Mouse (Mus musculus) erythroblast, adult 5-6 weeks (primary cell): ENCODE measurements around the gene Nkiras2. TPM values are rescaled to one million over a fixed set of nuclear protein-coding genes. Genes with fewer than 3 reads are reported as not detected.
"Not testable (repeated sequence)": the region's sequence is repeated elsewhere in the genome, so short reads cannot be mapped to it uniquely, and the experiment has no call there.

Source experiments
- ATAC-seq: replicated peaks from 2 replicates; pipeline ENCODE4 v1.8.0; 2016; ENCODE audit warnings: moderate number of reproducible peaks, mild to moderate bottlenecking, moderate TSS enrichment, inconsistent platforms; ENCODE audit not compliant: poor library complexity, low FRiP score, severe bottlenecking
- total RNA-seq, 2 experiments: library from RNA; stranded (forward) in 1 of 2; stranded (reverse) in 1 of 2; fragments of 150-400 nt in 1 of 2; fragments of 200-764, 138-1000 nt in 1 of 2; gene quantifications; 2 replicates each; pipeline versions ENCODE4 v1.2.3 to v1.2.4; 2015 to 2017; ENCODE audit warnings: low replicate concordance in 2 of 2

Gene Nkiras2
- total RNA-seq (2015; ENCODE audit: low replicate concordance): 10.2 and 18.2 TPM in 2 replicates
- total RNA-seq (2017; ENCODE audit: low replicate concordance): 7.3 and 11.2 TPM in 2 replicates

DNA sequence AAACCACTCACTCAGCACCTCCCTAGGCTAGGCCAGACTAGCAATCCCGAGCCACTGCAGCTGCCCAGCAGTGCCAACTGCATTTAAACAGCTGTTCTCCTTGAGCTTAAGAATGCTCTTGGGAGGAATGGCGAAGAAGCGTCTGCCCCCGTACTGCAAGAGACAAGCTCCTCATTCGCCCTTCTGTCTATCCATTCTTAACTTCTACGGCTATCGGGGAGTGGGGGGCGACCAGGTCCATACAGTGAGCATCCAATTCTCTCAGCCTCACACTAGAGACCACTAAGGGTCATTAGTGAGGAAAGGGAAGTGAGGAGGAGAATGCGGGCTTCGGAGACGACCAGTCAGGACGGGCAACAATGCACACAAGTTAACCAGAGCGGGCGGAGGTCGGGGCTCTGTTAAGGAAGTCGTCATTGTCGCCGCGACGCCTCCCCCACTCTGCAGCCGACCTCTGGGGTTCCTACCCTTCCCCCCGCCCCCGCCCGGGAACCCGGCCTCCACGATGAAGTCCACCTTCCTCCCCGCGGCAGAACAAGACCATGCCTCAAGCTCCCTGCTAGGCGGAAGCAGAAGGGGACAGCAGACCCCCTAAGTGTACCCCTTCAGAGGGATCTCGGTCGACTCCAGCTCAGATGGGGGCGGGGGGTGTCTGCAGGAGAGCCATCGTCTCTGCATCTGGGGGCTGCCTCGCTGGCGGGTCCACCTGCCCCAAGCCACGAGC, at the start of gene Nkiras2:
TSS of gene Nkiras2 (plus strand) at position 484 of the 724 bp plus-strand sequence.
- ATAC-seq: peak; percentile 21

DNA sequence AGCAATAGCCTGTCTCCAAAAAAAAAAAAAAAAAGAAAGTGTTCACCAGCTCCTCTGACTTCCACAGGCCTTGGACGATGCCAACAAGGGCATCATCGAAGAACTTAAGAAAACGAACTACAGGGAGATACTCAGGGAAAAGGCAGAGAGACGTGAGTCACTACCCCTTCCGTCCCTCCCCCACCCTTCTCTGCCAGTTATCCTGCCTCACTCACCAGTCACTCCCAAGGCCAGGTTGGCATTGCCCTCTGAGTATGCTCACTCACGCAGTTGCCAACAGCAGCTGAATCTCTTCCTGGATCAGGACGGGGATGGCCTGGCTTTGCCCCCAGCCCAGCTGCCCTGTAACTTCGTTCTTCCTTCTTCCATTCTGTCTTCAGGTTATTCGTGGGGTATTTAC, 49.3 kb upstream of the Nkiras2 start:
- no peak for ATAC-seq

DNA sequence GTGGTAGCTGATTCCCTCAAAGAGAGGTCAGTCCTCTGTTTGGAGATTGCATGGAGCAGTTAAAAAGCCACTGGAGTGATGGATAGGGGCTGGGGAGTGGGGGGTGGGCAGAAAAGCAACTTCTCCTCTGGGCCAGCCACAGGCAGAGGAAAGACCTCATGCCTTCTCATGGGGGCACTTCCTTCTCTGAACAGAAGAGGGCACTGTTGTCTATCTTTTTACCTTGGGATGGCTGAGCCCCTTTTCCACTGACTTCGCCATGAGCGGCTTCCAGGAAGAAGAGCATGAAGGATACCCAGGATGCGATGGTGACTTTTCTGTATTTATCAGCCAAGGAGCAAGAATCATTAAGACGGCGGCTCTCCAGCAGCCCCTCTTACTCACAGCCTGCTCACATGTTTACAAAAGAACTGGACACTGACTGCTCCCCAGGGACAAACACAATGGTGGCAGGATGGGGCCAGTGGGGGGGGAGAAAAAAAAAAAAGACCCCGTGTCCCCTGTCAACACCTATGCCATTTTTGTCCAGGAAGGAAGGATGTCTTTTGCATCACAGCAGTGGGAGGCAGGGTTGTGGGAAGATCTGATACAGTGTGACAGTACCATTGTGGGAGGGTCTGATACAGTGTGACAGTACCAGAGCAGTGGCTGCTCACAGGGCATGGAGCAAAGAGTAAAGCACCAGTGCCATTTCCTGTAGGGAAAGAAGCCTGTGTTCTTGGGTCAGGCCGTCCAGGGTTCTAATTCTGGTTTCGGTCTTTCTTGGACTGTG, 48.4 kb upstream of the Nkiras2 start:
- peak; percentile 75 for ATAC-seq

DNA sequence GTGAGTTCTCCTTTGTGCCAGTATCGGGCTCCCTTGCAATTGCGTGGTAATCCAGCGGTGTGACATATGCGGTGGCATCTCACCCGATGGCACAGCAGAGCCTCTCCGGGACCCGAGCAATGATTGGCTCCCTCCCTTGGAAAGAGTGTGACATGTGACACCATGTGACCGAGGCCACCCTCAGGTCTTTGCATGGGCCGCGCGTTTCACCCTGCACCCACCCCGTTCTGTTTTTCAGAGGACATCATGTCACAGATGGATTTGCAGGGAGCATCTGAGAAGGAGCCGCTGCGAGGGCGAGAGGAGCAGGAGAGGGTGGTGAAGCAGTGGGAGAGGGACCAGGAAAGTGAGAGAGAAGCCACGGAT, 47.9 kb upstream of the Nkiras2 start:
- ATAC-seq: 0 out of 2 replicates have a peak, but pooled peaks have one; percentile 11

DNA sequence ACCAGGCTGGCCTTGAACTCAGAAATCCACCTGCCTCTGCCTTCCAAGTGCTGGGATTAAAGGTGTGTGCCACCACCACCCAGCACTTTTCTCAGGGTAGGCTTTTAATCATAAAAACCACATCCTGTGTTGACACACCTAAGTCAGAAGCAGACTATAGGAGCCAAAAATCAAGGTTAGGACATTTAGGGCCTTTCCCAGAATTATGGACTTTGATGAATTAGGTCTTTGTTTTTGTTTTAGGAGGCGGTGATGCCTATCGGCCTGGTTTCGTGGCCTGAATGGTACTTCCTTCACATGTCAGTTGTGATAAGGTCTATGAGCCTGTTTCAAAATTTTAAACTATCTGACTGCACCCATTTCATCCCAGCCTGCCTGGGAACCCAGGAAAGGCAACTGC, 44.9 kb upstream of the Nkiras2 start:
- ATAC-seq: no peak

DNA sequence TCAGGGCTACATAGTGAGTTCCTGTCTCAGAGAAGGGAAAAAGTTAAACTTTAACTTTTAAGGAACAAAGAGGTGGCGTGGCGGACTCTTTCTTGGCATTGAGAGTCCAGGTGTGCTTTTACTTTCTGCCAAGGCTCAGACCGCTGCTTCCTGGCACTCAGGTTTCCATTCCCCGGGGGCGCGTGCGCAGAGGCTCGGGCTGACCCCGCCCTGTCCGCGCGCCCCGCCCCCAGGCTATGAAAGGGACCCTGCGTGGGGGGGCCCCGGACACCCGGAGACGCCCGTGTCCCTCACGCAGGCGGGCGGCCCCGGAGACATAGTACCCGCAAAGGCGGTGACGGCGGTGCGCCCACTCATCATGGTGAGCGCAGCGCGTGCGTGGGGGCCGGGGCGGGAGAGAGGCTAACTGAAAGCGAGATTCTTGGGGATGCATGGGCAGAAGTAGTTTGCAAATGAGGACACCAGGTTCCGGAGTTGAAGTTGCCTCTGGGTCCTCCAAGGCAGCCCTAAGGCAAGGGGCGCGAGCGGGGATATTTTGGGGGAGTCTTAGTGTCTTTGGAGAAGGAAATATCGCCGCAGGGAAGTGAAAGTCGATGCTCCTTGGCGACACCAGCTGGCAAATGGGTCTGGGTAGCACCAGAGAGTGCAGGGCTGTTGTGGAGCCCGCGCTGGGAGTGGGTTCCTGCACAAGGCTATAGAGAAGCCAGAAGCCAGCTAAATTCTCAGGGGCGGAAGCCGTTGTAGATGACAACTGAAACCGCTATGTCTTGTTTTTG, 44.1 kb upstream of the Nkiras2 start, which contains the start of gene Cnp:
TSS of gene Cnp (plus strand) at position 197 of the 776 bp plus-strand sequence.
- peak; percentile 47; the same call in 1 of the 2 replicates for ATAC-seq

DNA sequence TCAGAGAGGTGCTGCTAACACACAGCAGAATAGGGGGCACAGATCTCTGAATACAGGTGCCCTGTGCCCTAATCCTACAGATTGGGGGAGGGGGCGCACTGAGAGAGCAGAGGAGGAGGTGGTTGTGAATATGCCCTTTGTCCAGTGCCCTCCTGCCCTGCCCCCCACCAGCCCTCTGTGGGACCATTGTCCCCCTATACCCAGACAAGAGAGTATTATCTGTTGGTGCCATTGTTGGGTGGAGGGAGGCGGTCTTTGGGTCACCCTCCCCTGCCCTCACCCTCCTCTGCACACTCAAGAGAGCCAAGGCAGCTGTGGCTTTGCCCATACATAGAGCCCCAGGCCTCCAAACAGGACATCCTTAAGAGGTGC, 43.6 kb upstream of the Nkiras2 start:
- ATAC-seq: no peak

DNA sequence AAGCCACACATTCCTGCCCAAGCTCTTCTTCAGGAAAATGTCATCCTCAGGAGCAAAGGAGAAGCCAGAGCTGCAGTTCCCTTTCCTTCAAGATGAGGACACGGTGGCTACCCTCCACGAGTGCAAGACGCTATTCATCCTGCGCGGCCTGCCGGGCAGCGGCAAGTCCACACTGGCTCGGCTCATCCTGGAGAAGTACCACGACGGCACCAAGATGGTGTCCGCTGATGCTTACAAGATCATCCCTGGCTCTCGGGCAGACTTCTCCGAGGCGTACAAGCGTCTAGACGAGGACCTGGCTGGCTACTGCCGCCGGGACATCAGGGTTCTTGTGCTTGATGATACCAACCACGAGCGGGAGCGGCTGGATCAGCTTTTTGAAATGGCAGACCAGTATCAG, 42.8 kb upstream of the Nkiras2 start:
- no peak for ATAC-seq

DNA sequence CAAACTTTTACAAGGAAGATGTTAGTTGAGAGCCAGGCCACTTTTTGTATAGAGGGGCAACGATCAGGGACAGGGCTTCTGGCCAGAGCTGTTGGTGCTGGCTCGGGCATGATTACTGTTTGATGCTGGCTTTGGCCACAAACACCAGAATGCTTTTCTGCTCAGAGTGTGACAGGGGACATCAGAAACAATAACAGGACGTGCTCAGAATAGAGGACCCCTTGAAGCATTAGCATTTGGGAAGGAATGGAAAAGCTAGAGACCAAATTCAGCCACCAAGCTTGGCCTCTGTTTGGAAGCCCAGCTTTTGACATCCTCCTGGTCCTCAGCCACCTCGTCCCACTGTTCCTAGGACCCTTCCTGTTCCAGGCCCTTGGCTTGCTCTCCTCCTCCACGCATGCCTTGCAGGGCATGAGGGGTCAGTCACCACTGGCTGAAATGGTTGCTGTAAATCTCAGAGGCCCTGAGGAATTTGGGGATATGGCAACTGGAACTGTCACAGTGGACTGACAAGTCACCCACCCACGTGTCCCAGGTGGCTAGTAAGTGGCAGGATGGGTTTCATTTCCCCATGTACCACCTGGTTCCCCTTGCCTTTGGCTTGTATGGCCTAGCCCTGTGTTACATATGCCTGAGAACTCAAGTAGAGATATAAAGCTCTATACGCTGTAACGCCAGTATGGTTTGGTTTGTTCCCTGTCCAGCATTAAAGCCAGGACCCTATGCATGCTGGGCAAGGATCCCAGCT, 41.0 kb upstream of the Nkiras2 start:
- no peak for ATAC-seq

DNA sequence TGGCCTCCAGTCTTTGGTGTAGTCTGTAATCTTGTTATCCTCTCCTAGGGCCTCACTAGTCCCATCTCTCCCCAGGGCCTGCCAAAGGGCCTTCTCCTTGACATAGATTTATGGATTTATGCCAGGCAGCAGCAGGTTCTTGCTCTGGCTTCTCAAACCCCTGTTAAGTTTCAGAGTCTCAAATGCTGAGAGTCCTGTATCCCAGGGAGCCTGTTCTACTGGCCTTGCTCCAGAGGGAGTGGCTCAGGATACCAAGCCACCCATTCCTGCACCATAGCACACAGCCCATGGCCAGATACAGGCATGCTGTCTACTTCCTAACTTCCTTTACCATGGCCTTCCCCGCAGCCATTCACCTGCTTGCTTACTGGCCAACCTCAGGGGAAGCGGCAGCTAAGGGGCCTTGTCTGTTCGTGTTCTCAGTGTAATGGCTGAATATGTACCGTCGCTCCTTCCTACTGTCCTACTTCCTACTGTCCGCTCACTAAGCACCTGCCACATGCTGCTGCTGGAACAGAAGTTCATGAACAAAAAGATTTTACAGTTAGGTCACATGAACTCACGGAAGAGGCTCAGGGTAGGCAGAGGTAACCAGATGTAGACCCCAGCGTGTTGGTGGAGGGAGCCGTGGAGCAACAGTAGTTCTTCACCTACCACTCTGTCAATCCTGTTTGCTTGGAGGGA, 39.8 kb upstream of the Nkiras2 start:
- ATAC-seq: no peak

DNA sequence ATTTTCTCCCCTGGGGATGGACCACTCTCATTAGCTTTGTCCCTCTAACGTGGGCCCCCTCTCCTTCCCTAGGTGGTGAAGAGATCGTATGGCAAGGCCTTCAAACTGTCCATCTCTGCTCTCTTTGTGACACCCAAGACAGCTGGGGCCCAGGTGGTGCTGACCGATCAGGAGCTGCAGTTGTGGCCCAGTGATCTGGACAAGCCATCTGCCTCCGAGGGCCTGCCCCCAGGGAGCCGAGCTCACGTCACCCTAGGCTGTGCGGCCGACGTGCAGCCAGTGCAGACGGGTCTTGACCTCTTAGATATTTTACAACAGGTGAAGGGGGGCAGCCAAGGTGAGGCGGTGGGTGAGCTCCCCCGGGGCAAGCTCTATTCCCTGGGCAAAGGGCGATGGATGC, 38.8 kb upstream of the Nkiras2 start:
- ATAC-seq: no peak

DNA sequence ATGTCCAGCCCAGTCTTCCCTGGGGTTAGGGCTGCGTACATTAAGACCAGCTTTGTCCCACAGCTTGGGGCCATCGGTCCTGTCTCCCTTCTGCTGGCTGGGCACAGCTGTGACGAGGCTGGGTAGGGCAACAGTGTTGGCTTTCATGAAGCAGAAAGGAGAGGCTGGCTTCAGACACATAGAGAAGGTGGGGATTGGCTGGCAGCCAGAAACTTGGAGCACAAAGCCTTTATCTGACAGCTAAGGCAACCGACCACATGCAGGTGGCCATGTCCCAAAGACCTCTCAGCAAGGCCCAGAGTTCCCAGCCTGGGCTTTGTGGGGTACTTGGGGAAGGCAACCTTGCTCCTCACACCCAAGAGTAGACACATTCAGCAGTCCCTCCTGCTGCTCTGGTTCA, 37.3 kb upstream of the Nkiras2 start:
- no peak for ATAC-seq

DNA sequence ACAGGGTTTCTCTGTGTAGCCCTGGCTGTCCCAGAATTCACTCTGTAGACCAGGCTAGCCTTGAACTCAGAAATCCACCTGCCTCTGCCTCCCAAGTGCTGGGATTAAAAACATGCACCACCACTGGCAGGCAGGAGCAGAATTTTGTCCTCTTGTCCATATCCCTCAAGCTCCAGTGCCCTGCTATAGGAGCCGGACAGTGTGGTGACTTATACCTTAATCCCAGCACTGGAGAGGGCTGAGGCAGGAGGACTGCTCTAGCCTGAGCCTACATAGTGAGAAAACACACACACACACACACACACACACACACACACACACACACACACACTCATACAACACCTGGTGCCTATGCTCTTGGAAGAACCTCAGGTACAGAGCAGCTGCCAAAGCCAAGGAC, 36.6 kb upstream of the Nkiras2 start:
- not testable (repeated sequence) for ATAC-seq

DNA sequence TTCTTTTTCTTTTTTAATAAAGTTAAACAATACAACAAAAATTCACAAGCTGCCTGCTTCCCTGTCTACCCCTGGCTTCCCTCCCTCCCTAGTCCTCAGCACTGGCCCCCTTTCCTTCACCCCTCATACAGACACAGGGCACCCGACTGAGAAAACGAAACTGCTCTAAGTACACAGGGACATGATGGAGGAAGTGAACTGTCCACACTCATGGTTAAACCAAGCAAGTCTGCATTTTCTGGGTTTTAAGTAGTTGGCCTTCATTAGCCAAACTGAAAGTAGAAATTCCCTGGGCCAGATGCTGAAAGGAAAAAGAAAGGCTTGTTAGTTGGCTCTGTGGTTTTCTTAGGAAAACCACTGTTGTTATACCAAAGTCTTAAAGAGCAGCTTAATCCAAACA, 36.2 kb upstream of the Nkiras2 start:
- ATAC-seq: no peak

DNA sequence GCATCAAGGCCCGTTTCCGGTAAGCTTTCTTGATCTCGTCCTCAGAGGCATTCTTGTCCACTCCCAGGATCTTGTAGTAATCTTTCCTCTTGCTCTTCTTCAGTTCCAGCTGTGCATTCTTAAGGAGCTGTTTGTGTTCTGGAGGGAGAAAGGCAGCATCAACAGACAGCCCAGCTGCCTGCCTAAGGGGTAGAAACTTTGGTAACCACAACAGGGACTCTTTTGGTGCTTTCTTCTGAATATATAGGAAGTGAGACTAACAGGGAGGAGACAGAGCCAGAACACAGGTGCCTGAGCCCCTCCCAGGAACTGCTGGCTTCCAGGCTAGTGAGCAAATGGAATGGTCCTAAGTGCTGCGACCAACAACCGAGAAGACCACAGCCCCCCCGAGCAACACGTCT, 34.5 kb upstream of the Nkiras2 start:
- no peak for ATAC-seq

DNA sequence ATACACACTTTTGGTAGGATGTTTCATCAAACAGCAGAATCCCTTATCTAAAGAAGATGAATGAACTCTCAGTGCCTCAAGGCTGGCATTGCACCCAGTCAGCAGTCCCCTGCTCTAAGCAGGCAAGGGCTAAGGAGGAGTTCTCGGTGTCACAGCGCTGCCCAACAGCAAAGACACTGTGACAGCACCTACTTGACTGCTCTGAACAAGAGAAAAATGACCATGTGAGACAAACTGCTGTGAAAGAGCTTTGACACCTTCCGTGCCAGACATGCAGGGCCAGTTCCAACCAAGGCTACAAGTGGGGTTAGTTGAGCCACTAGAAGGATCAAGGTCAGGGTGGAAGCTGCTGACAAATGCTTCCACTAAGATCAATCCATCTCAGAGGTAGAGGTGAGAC, 33.9 kb upstream of the Nkiras2 start:
- ATAC-seq: no peak

DNA sequence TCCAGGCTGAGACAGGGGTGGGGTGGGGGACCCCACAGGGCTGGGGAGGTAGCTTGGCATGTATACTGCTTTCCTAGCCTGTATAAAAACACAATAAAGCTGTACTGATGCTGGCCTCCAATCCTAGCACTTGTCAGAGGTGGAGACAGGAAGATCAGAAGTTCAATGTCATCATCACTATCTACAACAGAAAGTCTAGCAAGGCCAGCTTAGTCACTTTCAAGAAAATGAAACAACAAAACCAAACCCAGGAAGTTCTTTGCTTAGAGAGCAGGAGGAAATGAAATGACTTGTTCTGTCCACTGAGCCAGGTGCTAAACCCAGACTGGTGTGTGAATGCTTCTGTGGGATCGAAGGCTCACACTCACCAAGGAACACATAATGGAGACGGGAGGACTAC, 30.6 kb upstream of the Nkiras2 start:
- no peak for ATAC-seq

DNA sequence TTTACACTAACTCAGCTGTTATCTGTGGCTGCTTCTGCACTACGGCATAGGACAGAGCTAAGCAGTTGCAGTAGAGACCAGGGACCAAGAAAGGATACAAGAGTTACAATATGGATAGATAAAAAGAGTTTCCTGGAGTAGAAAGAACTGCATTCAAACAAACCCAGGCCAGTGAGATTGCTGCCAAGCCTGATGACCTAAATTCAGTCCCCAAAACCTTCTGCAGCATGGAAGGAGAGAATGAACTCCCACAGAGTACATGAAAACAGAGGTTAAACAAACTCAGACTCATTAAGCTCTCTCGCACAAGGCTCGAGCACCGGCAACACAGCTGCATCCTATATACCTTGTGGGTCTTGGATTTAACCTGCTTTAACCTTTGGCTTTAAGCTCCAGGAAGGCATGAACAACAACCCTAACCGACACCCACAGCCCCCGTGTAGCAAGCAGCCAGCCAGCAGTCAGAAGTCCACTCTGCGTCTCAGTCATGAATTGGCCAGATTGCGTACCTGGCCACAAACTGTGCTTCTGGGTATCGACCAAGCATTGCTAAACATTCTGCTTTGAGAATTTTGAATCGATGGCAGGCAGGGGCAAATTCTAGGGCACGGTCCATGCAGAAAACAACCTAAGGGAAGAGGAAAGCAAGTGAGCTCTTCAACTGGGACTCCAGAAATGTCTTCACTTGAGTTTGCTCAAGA, 26.5 kb upstream of the Nkiras2 start:
- no peak for ATAC-seq

DNA sequence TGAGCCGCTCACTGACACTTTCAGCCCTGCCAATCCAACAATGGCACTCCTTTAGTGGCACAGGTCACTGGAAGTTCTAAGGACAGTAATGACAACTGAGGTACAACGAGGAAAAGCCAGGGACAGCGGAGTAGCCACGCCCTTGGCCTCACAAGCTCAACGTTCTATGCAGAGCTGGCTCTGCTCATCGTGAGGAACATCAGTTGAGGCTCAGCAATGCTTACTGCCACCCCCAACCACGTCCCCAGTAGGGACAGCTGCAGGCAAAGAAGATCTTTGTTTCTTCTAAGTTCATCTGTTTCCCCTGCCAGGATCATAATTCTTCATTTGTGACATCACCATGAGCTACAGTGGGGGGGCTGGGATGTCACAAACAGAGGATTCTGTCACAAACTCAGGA, 24.4 kb upstream of the Nkiras2 start:
- no peak for ATAC-seq
